Mouse (Mus musculus): ENCODE measurements around the gene Itprip.

The Itprip gene

GRCm38 (mm10) chr19:47919126-47919965 lies at the start of gene Itprip, which contains the start of gene Cfap43:
Itprip (minus strand) TSS chr19:47919299.
Cfap43 (minus strand) TSS chr19:47919287.
- peak; percentile 92 for DNase-seq

GRCm38 (mm10) chr19:47958181-47958580 lies 39.1 kb upstream of the Itprip start:
- DNase-seq: no peak

DNA sequence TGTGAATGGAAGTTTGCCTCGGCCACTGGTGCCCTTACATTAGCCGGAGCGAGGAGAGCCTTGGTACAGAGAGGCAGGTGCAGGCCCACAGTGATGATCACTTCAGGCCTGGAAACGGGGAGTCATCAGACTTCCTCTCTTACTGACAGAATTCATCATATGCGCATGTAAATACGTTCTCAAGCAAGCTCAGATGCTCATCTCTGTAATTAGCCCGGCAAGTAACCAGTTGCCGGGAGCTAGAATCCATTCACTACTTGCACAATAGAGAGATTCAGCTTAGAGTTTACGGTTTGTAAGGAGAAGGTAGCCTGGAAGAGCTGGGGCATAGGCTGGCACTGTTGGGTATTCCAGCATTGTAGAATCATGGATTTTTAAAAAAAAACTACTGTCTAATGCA lies 34.1 kb upstream of the Itprip start:
- no peak for DNase-seq

DNA sequence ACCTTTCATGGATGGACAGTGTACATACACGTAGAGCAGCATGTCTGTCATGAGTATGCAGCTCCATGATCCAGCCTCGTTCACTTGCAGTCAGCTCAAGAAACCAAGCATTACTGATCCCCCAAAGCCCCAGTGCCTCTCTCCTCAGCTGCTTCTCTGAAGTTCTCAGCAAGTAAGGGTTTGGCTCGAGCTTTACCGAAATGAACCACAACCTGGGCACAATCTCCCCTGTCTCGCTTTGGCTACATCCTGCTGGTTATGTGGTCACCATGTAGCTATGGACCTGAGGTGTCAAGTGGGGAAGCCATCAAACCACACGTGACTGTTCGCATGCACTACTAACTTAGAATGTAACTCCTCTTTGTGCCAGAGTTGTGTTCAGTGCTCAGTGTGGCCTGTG lies 31.8 kb upstream of the Itprip start:
- no peak for DNase-seq

- DNase-seq: peak; percentile 26
Observed at GRCm38 (mm10) chr19:47946821-47947465, 27.8 kb upstream of the Itprip start.

DNA sequence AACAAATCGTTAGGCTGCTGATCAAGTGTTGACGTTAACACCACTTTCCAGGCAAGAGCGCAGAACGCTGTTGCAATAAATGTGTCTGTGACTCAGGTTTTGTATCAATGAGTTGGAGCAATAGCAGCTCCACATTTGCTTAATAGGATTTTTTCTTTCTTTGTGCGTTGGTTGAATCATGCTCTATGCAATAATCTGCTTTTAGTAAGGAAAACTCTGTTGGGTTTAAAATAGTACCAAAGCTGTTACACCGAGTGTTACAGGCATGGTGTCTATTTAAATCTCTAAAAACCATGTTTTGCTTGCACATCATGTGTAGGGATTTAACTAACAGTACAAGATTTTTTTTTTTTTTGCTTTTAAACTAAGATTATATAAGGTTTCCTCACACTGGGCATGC lies 20.3 kb upstream of the Itprip start:
- no peak for DNase-seq

GRCm38 (mm10) chr19:47937443-47938406 lies 18.6 kb upstream of the Itprip start, which contains the start of gene Cfap58:
Cfap58 (plus strand) TSS chr19:47937675.
- DNase-seq: peak; percentile 67

GRCm38 (mm10) chr19:47936938-47937337 lies 17.8 kb upstream of the Itprip start:
- no peak for DNase-seq

DNA sequence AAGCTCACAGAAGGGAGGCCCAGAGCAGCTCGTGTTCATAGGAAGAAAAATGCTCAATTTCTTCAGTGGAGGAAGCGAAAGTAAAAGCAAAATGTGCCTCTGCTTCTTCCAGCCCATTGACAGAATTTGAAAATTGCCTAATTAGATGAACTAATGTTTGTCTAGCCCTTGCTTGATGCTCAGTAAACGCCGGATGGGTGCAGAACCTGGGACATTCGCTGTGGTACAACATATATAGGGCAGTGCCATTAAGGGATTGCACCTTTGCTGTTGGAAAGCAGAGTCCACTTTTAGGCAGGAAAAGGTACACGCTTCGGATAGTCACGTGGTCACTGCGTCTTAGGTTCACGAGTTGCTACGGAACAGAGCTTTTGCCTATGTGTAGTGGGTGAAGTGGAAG lies 17.4 kb upstream of the Itprip start:
- DNase-seq: no peak

- no peak for DNase-seq
Observed at GRCm38 (mm10) chr19:47935530-47935929, 16.4 kb upstream of the Itprip start.

- DNase-seq: no peak
Observed at GRCm38 (mm10) chr19:47934636-47935238, 15.6 kb upstream of the Itprip start.

- DNase-seq: no peak
Observed at GRCm38 (mm10) chr19:47934146-47934545, 15.0 kb upstream of the Itprip start.

GRCm38 (mm10) chr19:47931982-47932638 lies 13.0 kb upstream of the Itprip start:
- DNase-seq: peak; percentile 68

DNA sequence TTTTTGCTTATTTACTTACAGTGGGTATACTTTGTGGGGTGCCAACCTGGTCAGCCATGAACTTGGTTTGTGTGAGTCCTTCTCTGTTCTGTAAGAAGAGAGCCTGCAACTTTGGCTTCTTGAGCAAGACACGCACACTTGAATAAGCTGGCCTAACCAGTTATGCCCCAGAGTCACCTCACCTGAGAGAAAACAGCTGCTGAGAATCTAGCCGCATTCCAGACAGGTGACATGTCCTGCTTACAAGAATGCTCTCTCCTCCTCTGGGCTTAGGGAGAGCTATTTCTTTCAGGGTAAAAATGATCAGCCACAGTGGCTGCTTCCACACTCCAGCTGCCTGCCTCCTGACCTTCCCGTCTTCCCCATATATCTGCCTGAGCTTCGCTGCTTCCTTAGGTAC lies 9.9 kb upstream of the Itprip start:
- peak; percentile 62 for DNase-seq

- DNase-seq: no peak
Observed at GRCm38 (mm10) chr19:47927032-47927431, 7.9 kb upstream of the Itprip start.

- DNase-seq: no peak
Observed at GRCm38 (mm10) chr19:47925819-47926218, 6.7 kb upstream of the Itprip start.

DNA sequence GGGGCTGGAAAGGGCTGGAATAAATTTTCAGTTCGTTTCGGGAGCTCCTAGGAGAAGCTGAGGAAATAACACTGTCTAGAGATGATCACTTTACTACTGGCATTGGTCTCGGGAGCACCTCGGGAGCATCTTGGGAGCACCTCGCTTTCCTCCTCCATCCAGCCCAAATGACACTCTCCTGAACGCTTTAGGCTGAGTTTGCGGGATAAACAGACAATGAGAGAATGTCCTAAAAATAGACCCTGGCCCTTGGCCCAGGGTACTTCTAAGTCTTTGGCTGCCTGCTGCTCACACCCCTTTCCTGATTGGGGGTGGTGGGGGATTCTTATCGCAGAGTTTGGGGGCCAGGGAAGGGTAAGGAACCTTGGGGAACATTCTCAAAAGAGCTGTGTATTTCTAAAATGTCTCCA lies 872 bp upstream of the Itprip start:
- peak; percentile 82 for DNase-seq

- DNase-seq: no peak
Observed at GRCm38 (mm10) chr19:47918455-47919101, 521 bp downstream of the Itprip start.

DNA sequence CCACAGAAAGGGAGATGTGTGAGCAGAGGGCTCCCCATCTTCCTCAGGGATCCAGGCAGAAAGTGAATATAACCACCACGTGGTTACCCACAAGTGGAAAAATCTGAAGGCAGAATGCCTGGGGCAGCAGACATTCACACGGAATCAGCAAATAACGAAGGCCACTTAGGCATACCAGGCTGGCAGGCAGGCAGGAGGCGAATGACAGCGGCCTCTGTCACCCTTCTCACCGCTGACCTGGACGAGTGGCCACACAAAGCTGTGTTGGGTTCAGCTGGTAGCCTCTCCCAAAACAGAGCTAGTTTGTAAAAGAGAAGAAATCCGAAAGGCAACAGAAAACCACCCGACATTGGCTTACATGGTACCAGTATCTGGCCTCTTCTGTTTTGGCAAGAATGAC lies 1.1 kb downstream of the Itprip start:
- DNase-seq: no peak

DNA sequence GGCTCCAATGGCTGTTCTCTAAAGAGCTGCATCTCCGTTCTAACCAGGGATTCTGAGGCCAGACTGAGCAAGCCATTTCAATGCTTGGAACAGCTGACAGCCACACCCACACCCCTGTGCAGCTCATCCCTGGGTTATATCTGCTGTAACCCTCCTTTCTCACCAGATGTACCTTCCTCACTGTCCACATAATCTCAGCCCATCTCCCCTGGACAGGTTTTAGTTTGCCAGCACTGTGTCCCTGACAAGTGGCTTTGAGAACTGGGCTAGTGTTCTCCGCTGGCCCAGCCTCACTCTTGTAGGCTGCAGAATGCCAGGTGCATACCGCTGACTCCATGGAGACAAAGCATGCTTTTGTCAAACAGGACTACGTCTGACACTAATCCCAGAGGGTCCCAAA lies 1.7 kb downstream of the Itprip start:
- no peak for DNase-seq

- DNase-seq: no peak
Observed at GRCm38 (mm10) chr19:47915251-47915650, 3.8 kb downstream of the Itprip start.

Data from lung, postnatal 10 days (tissue).